Mouse (Mus musculus) forebrain, embryonic 13.5 days (tissue): ENCODE results near the gene Nek6. TPM values are rescaled to one million over a fixed set of nuclear protein-coding genes. Genes with fewer than 3 reads are reported as not detected.

Experiments used
- ATAC-seq: fragments of 200-750 bp; cut with Nextera tagmentation; 2 replicates; pipeline ENCODE4 v1.8.0; 2017
- H3K27ac ChIP-seq: fragments of 300-500 bp; sonication (generic); 2 replicates; pipeline ENCODE4 v1.5.1; 2015; ENCODE audit warnings: inconsistent platforms, mild to moderate bottlenecking, moderate library complexity
- H3K27me3 ChIP-seq: fragments of 300-500 bp; sonication (generic); 2 replicates; pipeline ENCODE4 v1.6.1; 2015; ENCODE audit warnings: mild to moderate bottlenecking, inconsistent platforms
- H3K36me3 ChIP-seq: fragments of 300-500 bp; sonication (generic); 2 replicates; pipeline ENCODE4 v1.6.1; 2015; ENCODE audit warnings: mild to moderate bottlenecking, inconsistent platforms; ENCODE audit not compliant: poor library complexity, severe bottlenecking
- H3K4me1 ChIP-seq: fragments of 300-500 bp; sonication (generic); 2 replicates; pipeline ENCODE4 v1.6.1; 2015; ENCODE audit warnings: inconsistent platforms
- H3K4me2 ChIP-seq: fragments of 300-500 bp; sonication (generic); 2 replicates; pipeline ENCODE4 v1.6.1; 2015; ENCODE audit warnings: inconsistent platforms, mild to moderate bottlenecking, moderate library complexity
- H3K4me3 ChIP-seq: fragments of 300-500 bp; sonication (generic); 2 replicates; pipeline ENCODE4 v1.5.1; 2015; ENCODE audit warnings: mild to moderate bottlenecking, inconsistent platforms
- H3K9ac ChIP-seq: fragments of 300-500 bp; sonication (generic); 2 replicates; pipeline ENCODE4 v1.6.1; 2015; ENCODE audit warnings: mild to moderate bottlenecking, inconsistent platforms
- H3K9me3 ChIP-seq: fragments of 300-500 bp; sonication (generic); replicated peaks from 2 replicates; pipeline ENCODE4 v1.6.1; 2016; ENCODE audit warnings: inconsistent platforms
- WGBS: fragments of 180-500 bp; shearing (Covaris S2); methylation state at CpG from one replicate; pipeline ENCODE4 v1.1.7; 2015; 5-methylcytosine and 5-hydroxymethylcytosine counted together
- polyA plus RNA-seq: library from polyadenylated mRNA; unstranded; fragments of >200 nt; fragmentation: Nextera tagmentation; extraction: Ambion mirVana; gene quantifications from 2 replicates; pipeline ENCODE4 v1.2.1, GENCODE M21; 2015

Nek6 gene
- polyA plus RNA-seq, 1 experiment from 2014 or later = 122 TPM

DNA sequence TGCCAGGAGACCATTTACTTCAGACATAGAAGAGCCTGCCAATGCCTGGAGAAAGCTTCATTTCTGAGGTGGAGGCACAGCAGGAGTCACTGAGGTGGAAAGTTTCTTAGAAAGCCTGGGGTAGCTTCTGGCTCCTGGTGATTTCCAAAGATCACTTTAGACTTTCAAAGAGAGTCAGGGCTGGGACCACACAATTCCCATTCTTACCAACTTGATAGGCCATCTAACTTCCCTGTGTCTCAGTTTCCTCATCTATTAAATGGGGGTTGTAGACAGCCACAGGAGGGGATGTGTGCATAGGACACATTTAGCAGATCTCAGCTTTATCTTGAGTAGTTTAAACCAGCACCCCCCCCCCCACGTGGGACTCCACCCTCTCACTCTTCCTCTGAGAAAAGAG is 30.9 kb downstream of the Nek6 start:
- ATAC-seq = no peak
- Histone ChIP-seq H3K4me2 (no peak overlapping the region), H3K4me1 (peaks cover 55% of the 10 kb centered on the region), H3K9ac (no peak overlapping the region), H3K27ac (no peak overlapping the region), H3K9me3 (no peaks in the 10 kb centered on the region), H3K4me3 (no peak overlapping the region), H3K27me3 (no peaks in the 10 kb centered on the region), H3K36me3 (no peaks in the 10 kb centered on the region)
- 50% methylated on average over 1 of the region's 1 CpGs for WGBS

DNA sequence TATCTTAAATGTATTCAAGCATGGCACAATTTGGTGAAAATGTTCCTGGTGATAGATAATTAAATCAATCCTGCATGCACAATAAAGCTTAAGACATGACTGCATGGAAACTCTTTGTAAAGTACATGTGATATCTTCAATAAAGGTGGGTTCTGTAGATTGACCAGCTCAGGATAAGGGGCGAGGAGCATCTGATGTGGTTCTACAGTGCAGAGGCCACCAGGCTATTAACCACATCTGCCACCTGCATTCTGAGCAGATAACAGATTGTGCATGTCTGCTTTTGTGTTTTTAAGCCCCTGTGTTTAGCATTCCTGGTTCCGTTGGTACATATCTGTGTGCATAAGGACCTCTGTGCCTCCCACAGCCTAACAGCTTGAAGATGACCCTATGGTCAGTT is 31.7 kb downstream of the Nek6 start:
- ATAC-seq = no peak
- H3K4me1 ChIP-seq = peaks cover 55% of the 10 kb centered on the region
- 89% methylated on average over 2 of the region's 2 CpGs for WGBS

GRCm38 (mm10) chr2:38544341-38544740 is 32.9 kb downstream of the Nek6 start:
- Histone ChIP-seq H3K4me1 (peaks cover 47% of the 10 kb centered on the region), H3K9ac (no peak overlapping the region), H3K4me3 (no peak overlapping the region), H3K4me2 (no peak overlapping the region), H3K27ac (no peak overlapping the region), H3K9me3 (no peaks in the 10 kb centered on the region), H3K36me3 (no peaks in the 10 kb centered on the region), H3K27me3 (no peaks in the 10 kb centered on the region)
- ATAC-seq = no peak

More for the DNA sequence above, 31.7 kb downstream of the Nek6 start:
- no peak overlapping the region for H3K27ac ChIP-seq
- H3K27me3 ChIP-seq = no peaks in the 10 kb centered on the region
- H3K9ac ChIP-seq = no peak overlapping the region
- no peaks in the 10 kb centered on the region for H3K36me3 ChIP-seq
- H3K4me3 ChIP-seq = no peak overlapping the region
- no peak overlapping the region for H3K4me2 ChIP-seq
- H3K9me3 ChIP-seq = no peaks in the 10 kb centered on the region

DNA sequence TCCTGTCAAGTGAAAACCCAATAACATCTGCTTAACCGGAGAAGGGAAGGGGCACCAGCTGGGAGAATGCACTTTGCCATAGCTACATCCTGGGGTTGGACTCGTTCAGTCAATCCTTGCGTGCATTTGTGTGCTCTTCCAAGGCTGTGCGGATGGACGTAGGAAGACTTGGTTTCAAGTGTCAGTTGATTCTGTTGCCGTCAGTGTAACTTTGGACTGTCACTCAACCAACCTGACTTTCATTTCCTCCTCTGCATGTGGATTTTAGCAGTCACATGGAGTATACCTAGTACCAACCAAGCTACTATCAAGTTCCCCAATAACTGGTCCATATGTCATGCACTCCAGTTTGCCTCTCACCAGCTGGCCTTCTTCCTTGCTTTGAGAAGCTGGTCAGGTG is 33.5 kb downstream of the Nek6 start:
- ATAC-seq = no peak
- 95% methylated on average over 6 of the region's 6 CpGs for WGBS

DNA sequence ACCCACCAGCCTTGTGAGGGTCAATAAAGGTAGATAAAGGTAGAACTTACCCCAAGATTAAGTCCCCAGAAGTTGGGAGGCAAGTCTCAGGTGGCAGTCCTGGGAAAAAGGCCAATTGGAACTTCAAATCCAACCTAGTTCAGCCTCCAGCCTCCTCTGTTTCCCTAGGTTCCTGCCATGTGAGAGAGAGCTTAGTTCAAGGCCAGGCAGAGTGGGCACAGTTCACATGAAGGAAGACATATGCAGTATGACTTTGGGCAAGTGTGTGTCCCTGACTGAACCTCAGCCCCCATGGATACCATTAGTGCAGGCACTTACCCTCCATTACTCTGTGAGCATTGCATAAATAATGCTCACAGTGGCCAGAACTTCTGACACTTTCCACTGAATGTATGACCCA is 34.3 kb downstream of the Nek6 start:
- H3K4me3 ChIP-seq = no peak overlapping the region
- no peaks in the 10 kb centered on the region; the same call in 1 of the 2 replicates for H3K36me3 ChIP-seq
- H3K9me3 ChIP-seq = no peaks in the 10 kb centered on the region
- no peak overlapping the region for H3K4me2 ChIP-seq
- 0 out of 2 replicates have a peak, but pooled peaks cover 3% of the 10 kb centered on the region for H3K27me3 ChIP-seq
- H3K27ac ChIP-seq = no peak overlapping the region
- no peak for ATAC-seq
- peaks cover 34% of the 10 kb centered on the region for H3K4me1 ChIP-seq
- H3K9ac ChIP-seq = no peak overlapping the region

More for the DNA sequence above, 33.5 kb downstream of the Nek6 start:
- Histone ChIP-seq H3K9ac (no peak overlapping the region), H3K4me1 (peaks cover 41% of the 10 kb centered on the region), H3K9me3 (no peaks in the 10 kb centered on the region), H3K36me3 (no peaks in the 10 kb centered on the region), H3K4me3 (no peak overlapping the region), H3K27me3 (no peaks in the 10 kb centered on the region), H3K4me2 (no peak overlapping the region), H3K27ac (no peak overlapping the region)

DNA sequence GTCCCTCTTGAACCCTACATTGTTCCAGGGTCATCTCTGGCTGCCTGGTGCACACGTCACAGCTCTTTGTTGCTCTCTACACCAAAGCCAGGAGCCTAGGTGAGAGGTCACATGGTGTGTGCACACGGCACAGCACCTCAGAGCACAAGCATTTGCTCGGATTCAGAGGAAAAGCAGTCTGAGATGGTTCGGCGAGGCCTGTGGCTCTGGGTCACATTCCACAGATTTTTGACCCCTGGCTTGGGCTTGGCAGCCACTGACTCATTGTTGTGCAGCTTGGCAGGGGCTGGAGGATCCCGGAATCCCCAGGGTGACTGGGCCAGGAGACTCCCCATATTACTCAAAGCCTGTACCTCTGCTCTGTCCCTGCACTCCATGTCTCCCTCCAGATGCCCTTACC is 34.8 kb downstream of the Nek6 start:
- no peak for ATAC-seq
- Histone ChIP-seq H3K4me3 (no peak overlapping the region), H3K9ac (no peak overlapping the region), H3K27me3 (0 out of 2 replicates have a peak, but pooled peaks cover 3% of the 10 kb centered on the region), H3K9me3 (no peaks in the 10 kb centered on the region), H3K4me2 (no peak overlapping the region), H3K27ac (peak overlapping the region; percentile 10; the same call in 1 of the 2 replicates), H3K36me3 (no peaks in the 10 kb centered on the region; the same call in 1 of the 2 replicates), H3K4me1 (peaks cover 33% of the 10 kb centered on the region)
- 21% methylated on average over 6 of the region's 6 CpGs for WGBS

DNA sequence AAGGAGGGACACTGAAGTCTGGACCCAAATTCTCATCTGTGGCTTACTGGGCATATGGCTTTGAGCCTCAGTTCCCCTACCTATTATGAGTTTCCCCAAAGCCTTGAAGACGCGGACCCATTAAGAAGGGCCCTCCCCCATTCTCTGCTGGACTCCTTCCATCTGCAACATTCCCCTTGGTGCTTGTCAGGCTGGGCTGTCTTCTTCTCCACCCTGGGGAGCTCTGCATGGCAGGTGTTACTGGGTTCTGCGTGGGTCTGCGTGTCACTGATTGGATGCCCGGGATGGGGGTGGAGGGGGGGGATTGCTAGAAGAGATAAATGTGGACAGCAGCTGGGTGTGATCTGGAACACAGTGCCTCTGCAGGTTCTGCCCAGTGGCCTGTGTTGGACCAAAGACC is 35.3 kb downstream of the Nek6 start:
- Histone ChIP-seq H3K4me1 (peaks cover 33% of the 10 kb centered on the region), H3K4me2 (no peak overlapping the region), H3K36me3 (no peaks in the 10 kb centered on the region; the same call in 1 of the 2 replicates), H3K4me3 (no peak overlapping the region), H3K27me3 (0 out of 2 replicates have a peak, but pooled peaks cover 3% of the 10 kb centered on the region), H3K9me3 (no peaks in the 10 kb centered on the region), H3K27ac (peak overlapping the region; percentile 10; the same call in 1 of the 2 replicates), H3K9ac (no peak overlapping the region)
- ATAC-seq = no peak
- WGBS = 72% methylated on average over 5 of the region's 5 CpGs

DNA sequence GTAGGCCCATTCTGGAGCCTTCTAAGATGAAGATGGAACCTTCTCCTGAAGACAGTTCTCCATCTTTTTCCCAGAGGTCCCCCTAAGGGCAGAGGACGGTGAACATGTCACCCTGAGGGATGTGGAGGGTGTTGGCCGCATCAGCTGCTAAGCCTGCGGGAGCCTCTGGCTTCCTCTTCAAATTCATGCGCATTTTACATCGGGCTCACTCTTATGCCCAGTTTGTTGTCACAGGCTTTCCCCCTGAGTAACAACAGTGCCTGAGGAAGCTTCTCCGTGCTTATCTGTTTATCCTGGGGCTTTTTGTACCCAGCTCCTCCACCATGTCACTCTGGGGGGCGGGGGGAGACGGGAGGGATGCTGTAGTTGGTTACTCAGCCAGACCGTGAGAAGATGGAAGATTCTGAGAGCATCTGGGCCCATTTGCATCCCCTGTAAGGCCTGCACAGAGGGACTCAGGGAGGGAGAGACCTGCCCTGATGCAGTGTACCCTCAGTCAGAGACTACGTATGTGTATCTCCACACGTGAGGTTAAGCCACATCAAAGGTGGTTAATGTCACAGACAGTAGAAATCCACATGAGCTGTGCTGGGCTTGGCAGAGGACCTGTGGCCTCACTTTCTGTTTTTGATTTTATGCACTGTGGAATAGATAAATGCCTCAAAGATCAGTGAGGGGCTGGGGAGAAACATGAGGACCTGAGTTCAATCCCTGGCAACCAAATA is 36.5 kb downstream of the Nek6 start:
- H3K4me1 ChIP-seq = peaks cover 43% of the 10 kb centered on the region
- H3K9me3 ChIP-seq = no peaks in the 10 kb centered on the region
- no peak for ATAC-seq
- peak overlapping the region; percentile 40; the same call in 1 of the 2 replicates for H3K27ac ChIP-seq
- H3K4me2 ChIP-seq = no peak overlapping the region
- H3K36me3 ChIP-seq = peaks cover 7% of the 10 kb centered on the region
- 64% methylated on average over 11 of the region's 11 CpGs for WGBS
- no peak overlapping the region for H3K9ac ChIP-seq
- no peak overlapping the region for H3K4me3 ChIP-seq
- 0 out of 2 replicates have a peak, but pooled peaks cover 3% of the 10 kb centered on the region for H3K27me3 ChIP-seq

DNA sequence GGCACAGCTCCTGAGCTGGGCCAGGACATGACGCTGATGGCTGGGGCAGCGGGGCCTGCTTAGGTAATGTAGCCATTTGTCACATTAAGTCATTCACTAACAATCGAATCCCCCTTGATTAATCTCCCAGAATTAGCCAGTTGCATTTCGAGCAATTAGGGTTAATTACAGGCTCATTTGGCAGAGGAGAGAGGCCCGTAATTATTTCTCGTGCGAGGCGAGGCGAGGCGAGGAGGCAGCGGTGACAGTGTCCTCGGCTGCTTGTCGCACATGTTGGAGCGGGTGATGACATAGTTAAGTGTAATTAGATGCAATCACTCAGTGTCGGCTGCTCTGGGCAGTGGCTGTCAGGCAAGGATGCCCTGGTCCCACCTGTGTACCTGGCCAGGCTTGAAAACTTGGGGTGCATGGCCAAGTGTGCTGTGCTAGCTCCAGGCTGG is 40.6 kb downstream of the Nek6 start:
- ATAC-seq = peak; percentile 84
- Histone ChIP-seq H3K4me1 (peaks cover 55% of the 10 kb centered on the region), H3K27me3 (0 out of 2 replicates have a peak, but pooled peaks cover 3% of the 10 kb centered on the region), H3K4me2 (peak overlapping the region; percentile 5; the same call in 1 of the 2 replicates), H3K27ac (0 out of 2 replicates have a peak overlapping the region, but pooled peaks have one; percentile 22), H3K36me3 (peaks cover 7% of the 10 kb centered on the region), H3K9ac (no peak overlapping the region), H3K4me3 (no peak overlapping the region), H3K9me3 (no peaks in the 10 kb centered on the region)
- 37% methylated on average over 15 of the region's 15 CpGs for WGBS

GRCm38 (mm10) chr2:38554226-38554995 is 43.0 kb downstream of the Nek6 start:
- H3K4me3 ChIP-seq = no peak overlapping the region
- peaks cover 44% of the 10 kb centered on the region for H3K4me1 ChIP-seq
- H3K27ac ChIP-seq = peak overlapping the region; percentile 35; the same call in 1 of the 2 replicates
- H3K9me3 ChIP-seq = no peaks in the 10 kb centered on the region
- H3K27me3 ChIP-seq = 0 out of 2 replicates have a peak, but pooled peaks cover 3% of the 10 kb centered on the region
- peaks cover 24% of the 10 kb centered on the region for H3K36me3 ChIP-seq
- no peak overlapping the region for H3K9ac ChIP-seq
- no peak overlapping the region for H3K4me2 ChIP-seq
- 47% methylated on average over 19 of the region's 19 CpGs for WGBS
- ATAC-seq = no peak

- no peaks in the 10 kb centered on the region for H3K27me3 ChIP-seq
- no peak overlapping the region for H3K4me2 ChIP-seq
- H3K4me3 ChIP-seq = no peak overlapping the region
- 97% methylated on average over 4 of the region's 4 CpGs for WGBS
- H3K9ac ChIP-seq = no peak overlapping the region
- peaks cover 54% of the 10 kb centered on the region for H3K4me1 ChIP-seq
- ATAC-seq = no peak
- peaks cover 35% of the 10 kb centered on the region for H3K36me3 ChIP-seq
- no peaks in the 10 kb centered on the region for H3K9me3 ChIP-seq
- H3K27ac ChIP-seq = no peak overlapping the region
These were observed 44.2 kb downstream of the Nek6 start for GRCm38 (mm10) chr2:38555659-38556058.

- H3K9ac ChIP-seq = no peak overlapping the region
- H3K36me3 ChIP-seq = peaks cover 42% of the 10 kb centered on the region
- no peak overlapping the region for H3K4me3 ChIP-seq
- no peaks in the 10 kb centered on the region for H3K27me3 ChIP-seq
- H3K4me1 ChIP-seq = peaks cover 47% of the 10 kb centered on the region
- H3K4me2 ChIP-seq = no peak overlapping the region
- no peak overlapping the region for H3K27ac ChIP-seq
- no peak for ATAC-seq
- 90% methylated on average over 3 of the region's 3 CpGs for WGBS
- no peaks in the 10 kb centered on the region for H3K9me3 ChIP-seq
These were observed 45.3 kb downstream of the Nek6 start for GRCm38 (mm10) chr2:38556721-38557120.
